ENCODE assay signal across 38 mouse cellular contexts in genomic region chr3:107689245-107689644, GRCm38 (mm10). TPM values are rescaled to one million over a fixed set of nuclear protein-coding genes. Genes with fewer than 3 reads are reported as not detected.
"Had no signal": no experiment of that assay in that cellular context is flagged by ENCODE, and none has a peak within 500 bp of the region (broad histone marks: within the 10 kb centered on the region; RNA-seq: fewer than 3 reads in every experiment).

No protein-coding gene starts in this region.

- H3K9ac ChIP-seq: heart, embryonic 12.5 days; hindbrain, embryonic 12.5 days; hindbrain, embryonic 14.5 days; kidney, embryonic 15.5 days; limb, embryonic 13.5 days; limb, embryonic 15.5 days; liver, embryonic 12.5 days; liver, embryonic 14.5 days had no signal

- H3K27me3 ChIP-seq: heart, embryonic 12.5 days; hindbrain, embryonic 12.5 days; kidney, embryonic 15.5 days; limb, embryonic 13.5 days; limb, embryonic 15.5 days; liver, embryonic 12.5 days had no signal

- H3K9me3 ChIP-seq: heart, embryonic 10.5 days; heart, embryonic 12.5 days; hindbrain, embryonic 10.5 days; hindbrain, embryonic 12.5 days; kidney, embryonic 15.5 days; limb, embryonic 13.5 days; limb, embryonic 15.5 days; liver, embryonic 12.5 days had no signal

- DNase-seq: gastrocnemius, postnatal 25 days; heart, adult 18-20 months; heart, postnatal 10 days; heart, postnatal 4 days; kidney, adult 11 months; kidney, postnatal 14 days; layer of hippocampus, postnatal 36 days; left cerebral cortex, postnatal 4 days had no signal

- ATAC-seq: hindbrain, embryonic 16.5 days; inflammation-experienced regulatory T-cells, adult 6 months; liver, embryonic 12.5 days had no signal

- H3K36me3 ChIP-seq: heart, embryonic 10.5 days; heart, embryonic 12.5 days; hindbrain, embryonic 10.5 days; hindbrain, embryonic 12.5 days; kidney, embryonic 15.5 days; limb, embryonic 13.5 days; limb, embryonic 15.5 days had no signal

- H3K27ac ChIP-seq: heart, embryonic 10.5 days; hindbrain, embryonic 10.5 days; hindbrain, embryonic 12.5 days; hindbrain, embryonic 14.5 days; kidney, embryonic 15.5 days; limb, embryonic 13.5 days; limb, embryonic 15.5 days; liver, embryonic 12.5 days; liver, embryonic 14.5 days had no signal

- H3K4me3 ChIP-seq: heart, embryonic 10.5 days; heart, embryonic 12.5 days; hindbrain, embryonic 10.5 days; hindbrain, embryonic 12.5 days; kidney, embryonic 15.5 days; limb, embryonic 13.5 days; limb, embryonic 15.5 days; liver, embryonic 12.5 days had no signal

- H3K4me2 ChIP-seq: heart, embryonic 12.5 days; hindbrain, embryonic 12.5 days; hindbrain, embryonic 14.5 days; kidney, embryonic 15.5 days; limb, embryonic 13.5 days; limb, embryonic 15.5 days; liver, embryonic 12.5 days had no signal

RNA-seq across cellular contexts. Expression of gene Gm10961, which starts 58.1 kb away (rescaled TPM):
- total RNA-seq: gastrocnemius, adult 8-10 months; gastrocnemius, postnatal 25 days; gastrocnemius, postnatal 4 days; granulocyte monocyte progenitor cell, adult 5-6 weeks; heart, adult 18-20 months; heart, adult 8-10 months; heart, postnatal 10 days; heart, postnatal 25 days; heart, postnatal 4 days; layer of hippocampus, adult 18-20 months; layer of hippocampus, postnatal 10 days; layer of hippocampus, postnatal 36 days; left cerebral cortex, adult 18-20 months; left cerebral cortex, postnatal 25 days; left cerebral cortex, postnatal 4 days; liver, adult 2 months had no signal
- polyA plus RNA-seq: frontal cortex, adult 2 months; heart, embryonic 10.5 days; heart, embryonic 12.5 days; heart, embryonic 14.5 days; heart, embryonic 16.5 days; hindbrain, embryonic 10.5 days; hindbrain, embryonic 12.5 days; hindbrain, embryonic 14.5 days; hindbrain, embryonic 16.5 days; inflammation-experienced regulatory T-cells, adult 6 months; kidney, adult 2 months; kidney, embryonic 15.5 days; kidney, postnatal 0 days; large intestine, adult 2 months; limb, embryonic 11.5 days; limb, embryonic 13.5 days; limb, embryonic 15.5 days; liver, adult 2 months; liver, embryonic 12.5 days; liver, embryonic 14.5 days; liver, embryonic 16.5 days had no signal
